Mouse (Mus musculus) cerebellum, adult 2 months (tissue): ENCODE measurements around the gene Arid1b.

Experiments
- CTCF ChIP-seq: fragments of 200-500 bp; IDR thresholded peaks from 2 replicates; pipeline ENCODE4 v1.5.1; 2011; ENCODE audit warnings: low read depth, mild to moderate bottlenecking, control low read depth, low read length, moderate library complexity, borderline replicate concordance; ENCODE audit not compliant: insufficient read depth
- POLR2A ChIP-seq: fragments of 200-500 bp; IDR thresholded peaks from 2 replicates; pipeline ENCODE4 v1.6.1; 2011; ENCODE audit warnings: low read length, control low read depth, borderline replicate concordance; ENCODE audit not compliant: insufficient read depth

- TF ChIP-seq CTCF: no peak
- TF ChIP-seq POLR2A: no peak
Measured at GRCm38 (mm10) chr17:5327480-5328180, 333.5 kb downstream of the Arid1b start.
